Mouse (Mus musculus) MEL (cell line): ENCODE measurements around the gene Cpeb2. TPM values are rescaled to one million over a fixed set of nuclear protein-coding genes. Genes with fewer than 3 reads are reported as not detected.
A peak's percentile ranks its signal among the peaks of the same experiment; 100 is the strongest.

Experiments used
- DNase-seq: peaks from one replicate; pipeline ENCODE4 v3.0.0; 2011; ENCODE audit warnings: low read depth, low spot score
- H3K27ac ChIP-seq: 2 replicates; pipeline ENCODE4 v1.5.1; 2012; ENCODE audit warnings: low read depth, mild to moderate bottlenecking, control low read depth, low read length, moderate library complexity; ENCODE audit not compliant: control insufficient read depth
- H3K27me3 ChIP-seq, 2 experiments: fragments of 150-350 bp in 1 of 2; sonication (generic) in 1 of 2; 2 replicates each; pipeline ENCODE4 v1.6.1; 2012; ENCODE audit warnings: low read length in 2 of 2, mild to moderate bottlenecking in 2 of 2, improper control_type of control experiment in 1 of 2, moderate library complexity in 1 of 2; ENCODE audit not compliant: insufficient read depth in 2 of 2, control insufficient read depth in 1 of 2
- H3K36me3 ChIP-seq, 2 experiments: 2 replicates each; pipeline ENCODE4 v1.6.1; 2012 to 2014; ENCODE audit warnings: low read length in 2 of 2, improper control_type of control experiment in 1 of 2, inconsistent platforms in 1 of 2, mild to moderate bottlenecking in 1 of 2; ENCODE audit not compliant: insufficient read depth in 2 of 2, control insufficient read depth in 1 of 2
- H3K4me1 ChIP-seq, 2 experiments: fragments of 150-350 bp in 1 of 2; sonication (generic) in 1 of 2; 2 replicates each; pipeline ENCODE4 v1.6.1; 2012; ENCODE audit warnings: low read length in 2 of 2, improper control_type of control experiment in 1 of 2, mild to moderate bottlenecking in 1 of 2; ENCODE audit not compliant: insufficient read depth in 2 of 2, control insufficient read depth in 1 of 2
- H3K4me3 ChIP-seq, 2 experiments: fragments of 150-350 bp in 1 of 2; sonication (generic) in 1 of 2; 2 replicates each; pipeline ENCODE4 v1.5.1; 2012; ENCODE audit warnings: low read depth in 2 of 2, low read length in 2 of 2, mild to moderate bottlenecking in 2 of 2, moderate library complexity in 2 of 2, control low read depth in 1 of 2, improper control_type of control experiment in 1 of 2; ENCODE audit not compliant: control insufficient read depth in 1 of 2, insufficient read depth in 1 of 2
- H3K79me2 ChIP-seq: 2 replicates; pipeline ENCODE4 v1.6.1; 2012; ENCODE audit warnings: mild to moderate bottlenecking, low read length, moderate library complexity; ENCODE audit not compliant: control insufficient read depth, poor library complexity, insufficient read depth
- H3K9ac ChIP-seq: 2 replicates; pipeline ENCODE4 v1.6.1; 2012; ENCODE audit warnings: low read depth, mild to moderate bottlenecking, control low read depth, low read length, moderate library complexity; ENCODE audit not compliant: control insufficient read depth, poor library complexity, severe bottlenecking
- H3K9me3 ChIP-seq: fragments of 150-350 bp; sonication (generic); replicated peaks from 2 replicates; pipeline ENCODE4 v1.6.1; 2012; ENCODE audit warnings: mild to moderate bottlenecking, low read length, improper control_type of control experiment, moderate library complexity; ENCODE audit not compliant: insufficient read depth
- CHD1 ChIP-seq: IDR thresholded peaks from 2 replicates; pipeline ENCODE4 v1.6.1; 2012; ENCODE audit warnings: low read depth, mild to moderate bottlenecking, inconsistent platforms, low read length, improper control_type of control experiment
- CTCF ChIP-seq, 3 experiments: IDR thresholded peaks in 2 of 3; conservative IDR thresholded peaks in 1 of 3; 2 replicates each; pipeline ENCODE4 v1.5.1; 2011 to 2012; ENCODE audit warnings: low read length in 3 of 3, low read depth in 2 of 3, mild to moderate bottlenecking in 2 of 3, improper control_type of control experiment in 1 of 3, inconsistent platforms in 1 of 3, mixed read lengths in 1 of 3, moderate library complexity in 1 of 3; ENCODE audit not compliant: control insufficient read depth in 1 of 3, insufficient read depth in 1 of 3, poor library complexity in 1 of 3, severe bottlenecking in 1 of 3
- E2F4 ChIP-seq: IDR thresholded peaks from 2 replicates; pipeline ENCODE4 v1.6.1; 2011; ENCODE audit warnings: low read depth, low read length, improper control_type of control experiment, borderline replicate concordance
- ELF1 ChIP-seq: IDR thresholded peaks from 2 replicates; pipeline ENCODE4 v1.6.1; 2014; ENCODE audit warnings: low read depth, mild to moderate bottlenecking, inconsistent platforms, low read length, improper control_type of control experiment, moderate library complexity
- ETS1 ChIP-seq: IDR thresholded peaks from 2 replicates; pipeline ENCODE4 v1.6.1; 2012; ENCODE audit warnings: low read depth, mild to moderate bottlenecking, inconsistent platforms, low read length, improper control_type of control experiment, moderate library complexity
- GABPA ChIP-seq: IDR thresholded peaks from 2 replicates; pipeline ENCODE4 v1.6.1; 2012; ENCODE audit warnings: low read depth, mild to moderate bottlenecking, inconsistent platforms, low read length, improper control_type of control experiment, moderate library complexity
- GATA1 ChIP-seq: IDR thresholded peaks from 2 replicates; pipeline ENCODE4 v1.6.1; 2011; ENCODE audit warnings: low read depth, low read length, improper control_type of control experiment
- HCFC1 ChIP-seq: IDR thresholded peaks from 2 replicates; pipeline ENCODE4 v1.6.1; 2012; ENCODE audit warnings: low read depth, mild to moderate bottlenecking, inconsistent platforms, low read length, improper control_type of control experiment, moderate library complexity
- JUND ChIP-seq: IDR thresholded peaks from 2 replicates; pipeline ENCODE4 v1.6.1; 2011; ENCODE audit warnings: low read depth, mild to moderate bottlenecking, improper control_type of control experiment, low read length
- MAX ChIP-seq: IDR thresholded peaks from 2 replicates; pipeline ENCODE4 v1.6.1; 2011; ENCODE audit warnings: low read length, improper control_type of control experiment
- MAZ ChIP-seq: IDR thresholded peaks from 2 replicates; pipeline ENCODE4 v1.6.1; 2012; ENCODE audit warnings: low read depth, mild to moderate bottlenecking, inconsistent platforms, low read length, improper control_type of control experiment
- MXI1 ChIP-seq: IDR thresholded peaks from 2 replicates; pipeline ENCODE4 v1.6.1; 2011; ENCODE audit warnings: mild to moderate bottlenecking, low read depth, low read length, improper control_type of control experiment
- MYB ChIP-seq: IDR thresholded peaks from 2 replicates; pipeline ENCODE4 v1.6.1; 2011; ENCODE audit warnings: mild to moderate bottlenecking, low read depth, low read length, improper control_type of control experiment
- MYC ChIP-seq: IDR thresholded peaks from 2 replicates; pipeline ENCODE4 v1.6.1; 2011; ENCODE audit warnings: low read depth, mild to moderate bottlenecking, low read length, improper control_type of control experiment, moderate library complexity
- NELFE ChIP-seq: IDR thresholded peaks from 2 replicates; pipeline ENCODE4 v1.6.1; 2011; ENCODE audit warnings: low read depth, low read length, improper control_type of control experiment
- NRF1 ChIP-seq: IDR thresholded peaks from 2 replicates; pipeline ENCODE4 v1.6.1; 2014; ENCODE audit warnings: low read depth, mild to moderate bottlenecking, inconsistent platforms, low read length, improper control_type of control experiment, moderate library complexity; ENCODE audit not compliant: poor library complexity, insufficient read depth, severe bottlenecking
- POLR2A ChIP-seq, 2 experiments: IDR thresholded peaks; 2 replicates each; pipeline ENCODE4 v1.6.1; 2011 to 2012; ENCODE audit warnings: low read length in 2 of 2, mild to moderate bottlenecking in 2 of 2, control low read depth in 1 of 2, improper control_type of control experiment in 1 of 2, low read depth in 1 of 2, moderate library complexity in 1 of 2; ENCODE audit not compliant: control insufficient read depth in 1 of 2, insufficient read depth in 1 of 2, poor library complexity in 1 of 2
- POLR2AphosphoS2 ChIP-seq: IDR thresholded peaks from 2 replicates; pipeline ENCODE4 v1.6.1; 2011; ENCODE audit warnings: low read length, improper control_type of control experiment
- RAD21 ChIP-seq: IDR thresholded peaks from 2 replicates; pipeline ENCODE4 v1.6.1; 2011; ENCODE audit warnings: mild to moderate bottlenecking, low read depth, low read length, improper control_type of control experiment
- RCOR1 ChIP-seq: IDR thresholded peaks from 2 replicates; pipeline ENCODE4 v1.6.1; 2012; ENCODE audit warnings: low read depth, mild to moderate bottlenecking, inconsistent platforms, low read length, improper control_type of control experiment
- SIN3A ChIP-seq: IDR thresholded peaks from 2 replicates; pipeline ENCODE4 v1.6.1; 2012; ENCODE audit warnings: low read length, improper control_type of control experiment, inconsistent platforms
- TAL1 ChIP-seq: IDR thresholded peaks from 2 replicates; pipeline ENCODE4 v1.6.1; 2012; ENCODE audit warnings: mild to moderate bottlenecking, inconsistent platforms, low read length, moderate library complexity, mixed read lengths
- TCF12 ChIP-seq: IDR thresholded peaks from 2 replicates; pipeline ENCODE4 v1.6.1; 2014; ENCODE audit warnings: low read depth, mild to moderate bottlenecking, inconsistent platforms, low read length, improper control_type of control experiment, moderate library complexity
- USF1 ChIP-seq: IDR thresholded peaks from 2 replicates; pipeline ENCODE4 v1.6.1; 2014; ENCODE audit warnings: low read depth, mild to moderate bottlenecking, inconsistent platforms, low read length, improper control_type of control experiment, moderate library complexity
- USF2 ChIP-seq, 2 experiments: IDR thresholded peaks; 2 replicates each; pipeline ENCODE4 v1.6.1; 2011 to 2012; ENCODE audit warnings: improper control_type of control experiment in 2 of 2, low read length in 2 of 2, borderline replicate concordance in 1 of 2, inconsistent platforms in 1 of 2, low read depth in 1 of 2, mild to moderate bottlenecking in 1 of 2; ENCODE audit not compliant: insufficient read depth in 1 of 2
- ZC3H11A ChIP-seq: IDR thresholded peaks from 2 replicates; pipeline ENCODE4 v1.6.1; 2012; ENCODE audit warnings: low read depth, mild to moderate bottlenecking, inconsistent platforms, low read length, improper control_type of control experiment
- ZKSCAN1 ChIP-seq: IDR thresholded peaks from 2 replicates; pipeline ENCODE4 v1.6.1; 2012; ENCODE audit warnings: low read depth, mild to moderate bottlenecking, inconsistent platforms, low read length, improper control_type of control experiment, moderate library complexity
- ZNF384 ChIP-seq: IDR thresholded peaks from 2 replicates; pipeline ENCODE4 v1.6.1; 2012; ENCODE audit warnings: low read depth, mild to moderate bottlenecking, inconsistent platforms, low read length, improper control_type of control experiment
- polyA plus RNA-seq, 2 experiments: library from polyadenylated mRNA; stranded (reverse) in 1 of 2; unstranded in 1 of 2; fragments of >175 nt in 1 of 2; fragments of >200 nt in 1 of 2; gene quantifications; 2 replicates each; pipeline versions ENCODE4 v1.2.1 to v1.2.4; 2012; ENCODE audit warnings: low replicate concordance in 2 of 2, low read depth in 1 of 2; ENCODE audit not compliant: insufficient read length in 2 of 2, insufficient read depth in 1 of 2, missing spikeins in 1 of 2
- total RNA-seq: library from RNA; depleted of rRNA; stranded (reverse); fragments of 300-350 nt; gene quantifications from 2 replicates; pipeline ENCODE4 v1.2.3, GENCODE M21; 2012

Cpeb2 gene
- total and polyA plus RNA-seq, 3 experiments: 0.69 to 2.0 TPM; not detected in 1

- no peak for TF ChIP-seq MXI1
- H3K9ac ChIP-seq: no peak overlapping the region
- peaks cover 0 to 6% of the 10 kb centered on the region in 2 experiments; a peak in 3 of 4 replicates for H3K36me3 ChIP-seq
- no peaks in the 10 kb centered on the region for H3K79me2 ChIP-seq
- H3K9me3 ChIP-seq: no peaks in the 10 kb centered on the region
- DNase-seq: no peak
- no peaks in the 10 kb centered on the region for H3K4me1 ChIP-seq
- H3K4me3 ChIP-seq: no peak overlapping the region
- H3K27ac ChIP-seq: no peak overlapping the region
- H3K27me3 ChIP-seq: no peaks in the 10 kb centered on the region
These were observed 14.0 kb downstream of the Cpeb2 start for GRCm38 (mm10) chr5:43246954-43247353.

- H3K36me3 ChIP-seq: peaks cover 0 to 6% of the 10 kb centered on the region in 2 experiments; a peak in 3 of 4 replicates
These were observed 15.0 kb downstream of the Cpeb2 start for GRCm38 (mm10) chr5:43248001-43248430.

GRCm38 (mm10) chr5:43257490-43257889 lies 24.5 kb downstream of the Cpeb2 start:
- H3K4me1 ChIP-seq: peaks cover 7 to 25% of the 10 kb centered on the region in 2 experiments
- 0 out of 4 replicates have a peak overlapping the region, but pooled peaks of 1 of the 2 experiments have one; percentile 1 for H3K4me3 ChIP-seq
- H3K79me2 ChIP-seq: no peaks in the 10 kb centered on the region
- H3K27ac ChIP-seq: no peak overlapping the region
- H3K9ac ChIP-seq: no peak overlapping the region; the same call in 1 of the 2 replicates
- H3K36me3 ChIP-seq: peaks cover 0 to 30% of the 10 kb centered on the region in 2 experiments
- no peaks in the 10 kb centered on the region for H3K9me3 ChIP-seq
- no peaks in the 10 kb centered on the region for H3K27me3 ChIP-seq
- DNase-seq: peak; percentile 79
- TF ChIP-seq RCOR1: peak; percentile 64
- no peak for TF ChIP-seq HCFC1
- no peak for TF ChIP-seq GABPA
- TF ChIP-seq POLR2AphosphoS2: no peak
- TF ChIP-seq RAD21: no peak
- TF ChIP-seq NRF1: no peak
- TF ChIP-seq MAX: no peak
- peak; percentile 71; the same call in 1 of the 2 replicates for TF ChIP-seq ETS1
- peak; percentile 77 for TF ChIP-seq GATA1
- no peak for TF ChIP-seq POLR2A (IDR thresholded peaks at IDR 0.05; ENCODE audit: control insufficient read depth in 1 of 2, insufficient read depth in 1 of 2, low read depth in 1 of 2, low read length in 2 of 2, poor library complexity in 1 of 2)
- no peak for TF ChIP-seq CTCF (IDR thresholded peaks at IDR 0.05 in 2 of 3, conservative IDR thresholded peaks at IDR 0.05 in 1 of 3; ENCODE audit: control insufficient read depth in 1 of 3, insufficient read depth in 1 of 3, low read depth in 2 of 3, low read length in 3 of 3, poor library complexity in 1 of 3, severe bottlenecking in 1 of 3)
- peak; percentile 58; the same call in 1 of the 2 replicates for TF ChIP-seq MXI1
- TF ChIP-seq ZKSCAN1: no peak; the same call in 1 of the 2 replicates
- no peak for TF ChIP-seq ZNF384
- TF ChIP-seq MYC: no peak
- TF ChIP-seq CHD1: no peak
- TF ChIP-seq SIN3A: peak; percentile 62
- TF ChIP-seq MAZ: no peak
- TF ChIP-seq E2F4: no peak
- no peak for TF ChIP-seq TAL1
- TF ChIP-seq USF1: no peak
- TF ChIP-seq MYB: peak; percentile 93

More at GRCm38 (mm10) chr5:43248001-43248430, 15.0 kb downstream of the Cpeb2 start:
- DNase-seq: no peak
- Histone ChIP-seq H3K4me3 (no peak overlapping the region), H3K4me1 (no peaks in the 10 kb centered on the region), H3K79me2 (no peaks in the 10 kb centered on the region), H3K9ac (no peak overlapping the region), H3K27me3 (no peaks in the 10 kb centered on the region), H3K9me3 (no peaks in the 10 kb centered on the region), H3K27ac (no peak overlapping the region)
- TF ChIP-seq GABPA: no peak
- TF ChIP-seq ELF1: no peak
- no peak for TF ChIP-seq ZKSCAN1
- no peak for TF ChIP-seq ZNF384
- TF ChIP-seq NELFE: no peak
- no peak for TF ChIP-seq TCF12
- no peak for TF ChIP-seq POLR2AphosphoS2
- TF ChIP-seq ZC3H11A: no peak
- no peak for TF ChIP-seq E2F4
- TF ChIP-seq JUND: no peak
- TF ChIP-seq USF2 (IDR thresholded peaks at IDR 0.05; ENCODE audit: borderline replicate concordance in 1 of 2, insufficient read depth in 1 of 2, low read depth in 1 of 2, low read length in 2 of 2): no peak
- TF ChIP-seq TAL1: no peak
- no peak for TF ChIP-seq MYC
- TF ChIP-seq RCOR1: no peak
